Mouse (Mus musculus) cerebellum, adult 2 months (tissue): Measurements from ENCODE around the gene Limk1.

Experiments
- CTCF ChIP-seq: fragments of 200-500 bp; IDR thresholded peaks from 2 replicates; pipeline ENCODE4 v1.5.1; 2011; ENCODE audit warnings: low read depth, mild to moderate bottlenecking, control low read depth, low read length, moderate library complexity, borderline replicate concordance; ENCODE audit not compliant: insufficient read depth
- POLR2A ChIP-seq: fragments of 200-500 bp; IDR thresholded peaks from 2 replicates; pipeline ENCODE4 v1.6.1; 2011; ENCODE audit warnings: low read length, control low read depth, borderline replicate concordance; ENCODE audit not compliant: insufficient read depth

DNA sequence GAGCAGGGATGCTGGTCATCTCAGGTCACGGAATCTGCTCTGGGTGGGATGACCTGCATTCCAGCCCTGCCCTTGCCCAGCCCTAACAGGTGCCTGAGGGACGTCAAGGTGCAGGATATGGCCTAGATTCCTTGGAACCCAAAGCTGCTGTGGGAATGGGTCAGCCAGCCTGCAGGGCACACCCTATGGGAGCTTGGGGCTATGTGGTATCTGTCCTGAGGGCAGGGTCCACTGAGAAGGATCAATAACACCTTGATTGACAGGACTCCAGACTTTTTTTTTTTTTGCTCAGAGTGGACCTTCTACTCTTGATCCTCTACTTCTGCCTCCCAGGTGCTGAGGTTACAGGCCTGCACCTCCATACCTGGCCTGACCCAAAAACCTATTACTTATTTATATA is 41.0 kb downstream of the Limk1 start:
- TF ChIP-seq CTCF (no peak), POLR2A (no peak)
